Comparison of ENCODE assay signal across 8 mouse cellular contexts in the genomic region with DNA sequence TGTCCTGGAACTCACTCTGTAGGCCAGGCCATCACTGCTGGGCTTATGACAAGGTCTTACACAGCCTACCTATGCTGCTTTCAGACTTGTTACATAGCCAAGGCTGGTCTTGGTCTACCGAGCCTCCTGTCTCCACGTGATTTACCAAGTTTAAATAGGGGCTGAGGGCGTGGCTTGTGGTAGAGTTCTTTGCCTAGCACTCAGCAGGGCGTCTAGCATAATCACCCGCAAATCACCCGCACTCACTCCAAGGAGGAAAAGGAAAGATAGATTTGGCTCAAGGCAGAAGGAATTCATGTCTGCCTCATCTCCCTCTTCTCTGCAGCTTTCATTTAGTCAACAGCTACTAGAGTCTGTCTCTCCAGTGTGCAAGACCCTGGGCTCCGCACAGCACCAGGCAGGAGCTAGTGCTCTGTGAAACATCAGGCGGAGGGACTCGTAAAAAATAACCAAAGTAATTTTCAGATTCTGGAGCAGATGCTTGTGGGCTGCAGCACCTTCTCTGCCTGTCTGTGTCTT. TPM values are rescaled to one million over a fixed set of nuclear protein-coding genes. Genes with fewer than 3 reads are reported as not detected.
A peak's percentile ranks its signal among the peaks of the same experiment; 100 is the strongest.
DNase-seq lines count a peak whose midpoint lies in the region; ATAC-seq and TF ChIP-seq lines count a peak whose summit lies in the region.

No protein-coding gene starts in this region.

- H3K4me2 ChIP-seq in stomach, embryonic 14.5 days (replicated peaks; ENCODE audit: low read depth, low read length), result peak overlapping the region; percentile 67; the same call in 1 of the 2 replicates

- peak; percentile 75 to 80 for DNase-seq in frontal cortex, adult 2 months (ENCODE audit: extremely low spot score in 1 of 2, low spot score in 1 of 2)
- DNase-seq in frontal cortex, postnatal 25 days (ENCODE audit: low spot score in 2 of 2), result no peak
- peak; percentile 85 for DNase-seq in A20 (ENCODE audit: low read depth, low spot score)
- peak; percentile 25 to 28 for DNase-seq in lung, postnatal 4 days
- no peak for DNase-seq in gastrocnemius, postnatal 10 days

- H3K9me3 ChIP-seq in stomach, embryonic 14.5 days (ENCODE audit: control insufficient read depth, low read depth, low read length), result no peaks in the 10 kb centered on the region

- H3K9ac ChIP-seq in stomach, embryonic 14.5 days (replicated peaks; ENCODE audit: low read depth, low read length), result no peak overlapping the region

- H3K36me3 ChIP-seq in stomach, embryonic 14.5 days (ENCODE audit: control insufficient read depth, insufficient read depth, low read length), result no peaks in the 10 kb centered on the region; the same call in 1 of the 2 replicates

- H3K4me3 ChIP-seq in cortical plate, adult 2 months (ENCODE audit: insufficient read depth, low read length), result peak overlapping the region; percentile 77; the same call in 1 of the 2 replicates
- H3K4me3 ChIP-seq in stomach, embryonic 14.5 days (ENCODE audit: low read depth, low read length), result peak overlapping the region; percentile 67; the same call in 1 of the 2 replicates

- ATAC-seq in hematopoietic stem cell, adult 5-6 weeks (replicated peaks in 1 of 2; ENCODE audit: insufficient read depth in 1 of 2, low FRiP score in 2 of 2, low TSS enrichment in 1 of 2, low read depth in 1 of 2, poor library complexity in 2 of 2, severe bottlenecking in 2 of 2), result peak; percentile 26 to 52; a peak in 2 of 4 replicates
- ATAC-seq in stomach, embryonic 14.5 days (ENCODE audit: insufficient number of reproducible peaks, insufficient read depth, low FRiP score, low read depth), result 0 out of 2 replicates have a peak, but pooled peaks have one; percentile 24

- peaks cover 19% of the 10 kb centered on the region for H3K4me1 ChIP-seq in cortical plate, adult 2 months (ENCODE audit: control insufficient read depth, insufficient read depth, low read length)
- peaks cover 18% of the 10 kb centered on the region; the same call in 1 of the 2 replicates for H3K4me1 ChIP-seq in stomach, embryonic 14.5 days (ENCODE audit: control insufficient read depth, insufficient read depth, low read length)

- H3K27ac ChIP-seq in cortical plate, adult 2 months (ENCODE audit: insufficient read depth, low read length), result peak overlapping the region; percentile 68
- H3K27ac ChIP-seq in stomach, embryonic 14.5 days (ENCODE audit: low read length), result peak overlapping the region; percentile 18; the same call in 1 of the 2 replicates

- WGBS in stomach, embryonic 14.5 days, result 15% methylated on average over 9 of the region's 9 CpGs

- H3K27me3 ChIP-seq in stomach, embryonic 14.5 days (ENCODE audit: control insufficient read depth, insufficient read depth, low read length), result no peaks in the 10 kb centered on the region

- no peak for TF ChIP-seq POLR2A in cortical plate, adult 2 months (IDR thresholded peaks at IDR 0.05; ENCODE audit: extremely low read depth, insufficient read depth, low read length)

- TF ChIP-seq CTCF in cortical plate, adult 2 months (IDR thresholded peaks at IDR 0.05; ENCODE audit: extremely low read depth, insufficient read depth, low read length), result no peak

RNA-seq across cellular contexts. Expression of a gene that starts 1.5 kb away (rescaled TPM):
- polyA plus RNA-seq in frontal cortex, adult 2 months (2012; rRNA removed), result 131 and 156 TPM in 2 replicates
- 133 and 134 TPM in 2 replicates for polyA plus RNA-seq in cortical plate, adult 2 months (2012; rRNA removed)
- total RNA-seq in hematopoietic stem cell, adult 5-6 weeks (2017), result 37.5 and 41.6 TPM in 2 replicates
- 31.3 and 36.3 TPM in 2 replicates for polyA plus RNA-seq in stomach, embryonic 14.5 days (2014; fragmentation: Nextera tagmentation; extraction: Ambion mirVana)
- 10 to 100 TPM; 56.2 to 67.9 TPM for total RNA-seq in gastrocnemius, postnatal 10 days (2021)

Comparison
In these comparisons a context has a peak if more than half of its experiments do, and no peak if none do; other contexts are left out.
1. DNase-seq: peak in frontal cortex, adult 2 months (2 of 2), A20 (single experiment) and lung, postnatal 4 days (2 of 2); none in frontal cortex, postnatal 25 days (0 of 2) and gastrocnemius, postnatal 10 days (single experiment).